ENCODE assay signal across 15 mouse cellular contexts in the genomic region with DNA sequence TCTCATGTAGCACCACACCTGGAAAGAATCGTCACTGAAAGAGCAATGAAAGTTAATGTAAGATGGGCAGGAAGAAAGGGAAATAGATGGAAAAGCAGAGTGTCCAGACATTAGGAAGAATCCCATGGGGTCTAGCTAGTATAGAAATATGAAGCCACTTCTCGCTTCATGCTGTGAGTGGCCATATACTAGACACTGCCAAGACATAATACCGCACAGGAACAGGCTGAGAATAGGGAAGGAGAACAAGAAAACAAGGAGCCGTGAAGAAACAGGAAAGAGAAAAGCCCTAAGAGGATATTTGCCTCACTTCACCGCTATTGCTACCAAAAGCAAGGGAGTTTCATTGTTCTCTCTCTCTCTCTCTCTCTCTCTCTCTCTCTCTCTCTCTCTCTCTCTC.
DNase-seq lines count a peak whose midpoint lies in the region; ATAC-seq and TF ChIP-seq lines count a peak whose summit lies in the region.
"Had no signal": no experiment of that assay in that cellular context is flagged by ENCODE, and none has a peak within 500 bp of the region (broad histone marks: within the 10 kb centered on the region; RNA-seq: fewer than 3 reads in every experiment).

No protein-coding gene starts in this region.

- no peak for ATAC-seq in heart, embryonic 15.5 days (replicated peaks; ENCODE audit: insufficient number of reproducible peaks, insufficient read depth, low FRiP score, low read depth)
- ATAC-seq in embryonic facial prominence, embryonic 13.5 days (ENCODE audit: insufficient number of reproducible peaks, insufficient read depth, low FRiP score, low TSS enrichment, low read depth) = no peak
- peak; percentile 44; the same call in 1 of the 2 replicates for ATAC-seq in limb, embryonic 13.5 days (ENCODE audit: low FRiP score, low read depth)

- H3K4me2 ChIP-seq in heart, embryonic 15.5 days = no peak overlapping the region
- H3K4me2 ChIP-seq in embryonic facial prominence, embryonic 13.5 days = peak overlapping the region; percentile 28
- peak overlapping the region; percentile 27 for H3K4me2 ChIP-seq in limb, embryonic 13.5 days (replicated peaks)

- no peak for TF ChIP-seq CTCF in bone marrow, adult 2 months (IDR thresholded peaks at IDR 0.05; ENCODE audit: control insufficient read depth, insufficient read depth, low read length)
- TF ChIP-seq CTCF in thymus, adult 2 months (IDR thresholded peaks at IDR 0.05; ENCODE audit: borderline replicate concordance, control insufficient read depth, extremely low read depth, insufficient read depth, low read length, poor library complexity) = no peak

- H3K9ac ChIP-seq in heart, embryonic 15.5 days = no peak overlapping the region
- no peak overlapping the region for H3K9ac ChIP-seq in embryonic facial prominence, embryonic 13.5 days
- H3K9ac ChIP-seq in limb, embryonic 13.5 days = no peak overlapping the region
- H3K9ac ChIP-seq: forebrain, postnatal 0 days had no signal

- H3K27me3 ChIP-seq in heart, embryonic 15.5 days = no peaks in the 10 kb centered on the region
- no peaks in the 10 kb centered on the region for H3K27me3 ChIP-seq in embryonic facial prominence, embryonic 13.5 days
- H3K27me3 ChIP-seq in limb, embryonic 13.5 days = no peaks in the 10 kb centered on the region
- no peaks in the 10 kb centered on the region for H3K27me3 ChIP-seq in hindbrain, embryonic 10.5 days (ENCODE audit: insufficient read depth, poor library complexity, severe bottlenecking)
- H3K27me3 ChIP-seq in thymus, adult 2 months (ENCODE audit: control insufficient read depth, insufficient read depth, low read length) = no peaks in the 10 kb centered on the region

- peak overlapping the region; percentile 66; the same call in 1 of the 2 replicates for H3K27ac ChIP-seq in heart, embryonic 15.5 days
- no peak overlapping the region for H3K27ac ChIP-seq in bone marrow, adult 2 months (ENCODE audit: control insufficient read depth, insufficient read depth, low read depth, low read length, poor library complexity)
- peak overlapping the region; percentile 51; the same call in 1 of the 2 replicates for H3K27ac ChIP-seq in embryonic facial prominence, embryonic 13.5 days
- peak overlapping the region; percentile 76; the same call in 1 of the 2 replicates for H3K27ac ChIP-seq in limb, embryonic 13.5 days
- H3K27ac ChIP-seq in hindbrain, embryonic 10.5 days = no peak overlapping the region
- H3K27ac ChIP-seq in thymus, adult 2 months (ENCODE audit: control insufficient read depth, insufficient read depth, low read length) = no peak overlapping the region

- intact Hi-C loops in heart, postnatal 14 days (cut with DNase I) = loop anchor here (5.0 kb wide), 1 partner anchor 86 kb away; no protein-coding TSS in a partner anchor

- H3K9me3 ChIP-seq in heart, embryonic 15.5 days (replicated peaks) = no peaks in the 10 kb centered on the region
- H3K9me3 ChIP-seq in embryonic facial prominence, embryonic 13.5 days = no peaks in the 10 kb centered on the region
- no peaks in the 10 kb centered on the region for H3K9me3 ChIP-seq in limb, embryonic 13.5 days
- no peaks in the 10 kb centered on the region for H3K9me3 ChIP-seq in hindbrain, embryonic 10.5 days

- 59% methylated on average over 5 of the region's 5 CpGs for WGBS in heart, embryonic 15.5 days
- WGBS in bone marrow, adult 2 months = 6% methylated on average over 5 of the region's 5 CpGs
- 32% methylated on average over 5 of the region's 5 CpGs for WGBS in embryonic facial prominence, embryonic 13.5 days
- 46% methylated on average over 5 of the region's 5 CpGs for WGBS in limb, embryonic 13.5 days
- 64% methylated on average over 5 of the region's 5 CpGs for WGBS in hindbrain, embryonic 10.5 days
- 22% methylated on average over 5 of the region's 5 CpGs for WGBS in thymus, adult 2 months

- TF ChIP-seq POLR2A in bone marrow, adult 2 months (IDR thresholded peaks at IDR 0.05; ENCODE audit: borderline replicate concordance, control insufficient read depth, low read depth, low read length) = no peak
- no peak for TF ChIP-seq POLR2A in thymus, adult 2 months (IDR thresholded peaks at IDR 0.05; ENCODE audit: control insufficient read depth, extremely low read depth, insufficient read depth, low read length, poor library complexity)

- H3K36me3 ChIP-seq in heart, embryonic 15.5 days = no peaks in the 10 kb centered on the region
- no peaks in the 10 kb centered on the region for H3K36me3 ChIP-seq in embryonic facial prominence, embryonic 13.5 days
- H3K36me3 ChIP-seq in limb, embryonic 13.5 days = no peaks in the 10 kb centered on the region
- H3K36me3 ChIP-seq in hindbrain, embryonic 10.5 days = no peaks in the 10 kb centered on the region
- no peaks in the 10 kb centered on the region for H3K36me3 ChIP-seq in thymus, adult 2 months (ENCODE audit: control insufficient read depth, insufficient read depth, low read length)

- H3K4me1 ChIP-seq in heart, embryonic 15.5 days (replicated peaks) = peaks cover 21% of the 10 kb centered on the region
- peaks cover 3% of the 10 kb centered on the region; the same call in 1 of the 2 replicates for H3K4me1 ChIP-seq in bone marrow, adult 2 months (ENCODE audit: control insufficient read depth, insufficient read depth, low read length)
- peaks cover 27% of the 10 kb centered on the region for H3K4me1 ChIP-seq in embryonic facial prominence, embryonic 13.5 days
- H3K4me1 ChIP-seq in limb, embryonic 13.5 days = peaks cover 32% of the 10 kb centered on the region
- H3K4me1 ChIP-seq in hindbrain, embryonic 10.5 days (replicated peaks) = 0 out of 2 replicates have a peak, but pooled peaks cover 6% of the 10 kb centered on the region
- H3K4me1 ChIP-seq in thymus, adult 2 months (replicated peaks; ENCODE audit: control insufficient read depth, insufficient read depth, low read length) = peaks cover 26% of the 10 kb centered on the region

- H3K4me3 ChIP-seq in heart, embryonic 15.5 days = no peak overlapping the region
- H3K4me3 ChIP-seq in bone marrow, adult 2 months (replicated peaks; ENCODE audit: control insufficient read depth, low read depth, low read length) = peak overlapping the region; percentile 7
- no peak overlapping the region for H3K4me3 ChIP-seq in embryonic facial prominence, embryonic 13.5 days
- H3K4me3 ChIP-seq in limb, embryonic 13.5 days = no peak overlapping the region
- no peak overlapping the region for H3K4me3 ChIP-seq in hindbrain, embryonic 10.5 days
- no peak overlapping the region for H3K4me3 ChIP-seq in thymus, adult 2 months (ENCODE audit: control insufficient read depth, insufficient read depth, low read length)

- no peak for DNase-seq in heart, postnatal 14 days
- no peak for DNase-seq in hindbrain, embryonic 10.5 days (ENCODE audit: low spot score)
- DNase-seq in thymus, adult 2 months = no peak
- no peak for DNase-seq in spleen, postnatal 10 days (ENCODE audit: low spot score in 2 of 2)
- DNase-seq: adrenal gland, postnatal 25 days; forebrain, postnatal 0 days; gastrocnemius, postnatal 10 days; layer of hippocampus, postnatal 36 days; lung, postnatal 14 days; midbrain, embryonic 14.5 days; thymus, adult 18-20 months had no signal

Comparison
In these comparisons a context has a peak if more than half of its experiments do, and no peak if none do; other contexts are left out.
1. H3K27ac ChIP-seq: peak in heart, embryonic 15.5 days (single experiment), embryonic facial prominence, embryonic 13.5 days (single experiment) and limb, embryonic 13.5 days (single experiment); none in bone marrow, adult 2 months (single experiment), hindbrain, embryonic 10.5 days (single experiment) and thymus, adult 2 months (single experiment).